Mouse (Mus musculus) small intestine, adult 2 months (tissue): ENCODE data around the gene Prph2.

Source experiments
- CTCF ChIP-seq: fragments of 200-500 bp; IDR thresholded peaks from 2 replicates; pipeline ENCODE4 v1.5.1; 2012; ENCODE audit warnings: low read depth, mild to moderate bottlenecking, control low read depth, inconsistent platforms, low read length, moderate library complexity, mixed read lengths; ENCODE audit not compliant: insufficient replicate concordance, insufficient read length; ENCODE audit errors: extremely low read depth
- POLR2A ChIP-seq: fragments of 200-500 bp; IDR thresholded peaks from 2 replicates; pipeline ENCODE4 v1.6.1; 2012; ENCODE audit warnings: low read depth, mild to moderate bottlenecking, control low read depth, inconsistent platforms, low read length, moderate library complexity

DNA sequence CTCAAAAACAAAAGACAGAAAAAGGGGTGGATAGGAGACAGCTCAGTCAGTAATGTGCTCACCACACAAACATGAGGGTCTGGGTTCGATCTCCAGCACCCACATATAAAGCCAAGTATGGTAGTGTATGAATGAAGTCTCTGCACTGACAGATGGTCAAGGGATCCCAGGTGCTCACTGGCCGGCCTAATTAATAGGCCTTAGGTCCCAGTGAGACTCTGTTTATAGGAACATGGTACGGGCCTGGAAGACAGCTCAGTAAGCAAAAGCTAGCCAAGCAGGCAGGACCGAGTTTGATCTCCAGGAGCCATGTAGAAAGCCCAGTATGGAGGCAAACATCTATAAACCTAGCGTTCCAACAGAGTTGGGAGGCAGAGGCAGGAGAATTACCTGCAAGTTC, 33.2 kb upstream of the Prph2 start:
- no peak for TF ChIP-seq CTCF
- no peak for TF ChIP-seq POLR2A
